Mouse (Mus musculus) gastrocnemius, postnatal 4 days (tissue): ENCODE results near the gene Ip6k1. TPM values are rescaled to one million over a fixed set of nuclear protein-coding genes. Genes with fewer than 3 reads are reported as not detected.

Source experiments
- DNase-seq, 2 experiments: peaks; one replicate each; pipeline ENCODE4 v3.0.0; 2021 to 2022; ENCODE audit warnings: low spot score in 2 of 2, mixed read lengths in 2 of 2
- microRNA-seq: library from miRNA; unstranded; fragments of <30 nt; microRNA quantifications from one replicate; pipeline ENCODE4 v1.2.0, GENCODE M21; 2021
- total RNA-seq, 2 experiments: library from RNA; stranded (reverse); gene quantifications; 2 replicates each; pipeline ENCODE4 v1.2.3; 2021

Gene Ip6k1
- total RNA-seq, 2 experiments from 2014 or later = 59.7 to 66.2 TPM

DNA sequence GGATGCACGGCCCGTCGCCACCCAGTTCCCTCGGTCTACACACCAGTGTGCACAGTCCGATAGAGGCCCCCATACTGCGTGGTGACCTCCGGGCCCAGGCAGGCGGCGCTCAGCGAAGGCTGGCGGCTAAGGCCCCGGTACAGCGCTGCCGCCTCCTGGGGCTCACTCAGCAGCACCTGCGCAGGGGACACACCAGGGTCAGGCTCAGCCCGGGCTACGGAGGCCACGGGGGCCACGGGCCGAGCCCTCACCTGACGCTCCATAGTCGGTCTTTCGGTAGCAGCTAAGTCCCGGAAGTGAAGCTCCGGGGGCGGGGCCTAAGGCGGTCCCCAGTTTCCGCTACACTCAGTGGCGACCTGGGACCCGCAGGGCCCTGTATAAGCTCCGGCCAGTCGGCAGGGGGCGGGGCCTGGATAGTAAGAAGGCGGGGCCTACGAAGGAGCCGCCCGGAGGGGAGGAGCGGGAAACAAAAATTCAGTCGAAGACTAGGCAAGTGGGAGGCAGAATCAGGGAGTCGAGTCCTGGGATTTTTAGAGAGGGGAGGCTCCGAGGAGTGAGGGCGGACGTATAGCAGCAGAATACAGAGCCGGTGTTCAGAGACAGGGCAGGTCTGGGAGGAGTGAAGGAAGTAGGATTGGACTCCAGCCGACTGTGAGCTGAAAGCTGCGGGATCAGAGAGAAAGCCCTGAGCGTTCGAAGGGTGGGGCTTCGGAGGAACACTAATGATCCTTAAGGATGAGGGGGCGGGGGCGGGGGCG, 92.1 kb downstream of the Ip6k1 start, which contains the start of gene Apeh:
Gene Apeh (minus strand): TSS at position 423 of the 758 bp plus-strand sequence.
- DNase-seq = peak; percentile 91 to 95

DNA sequence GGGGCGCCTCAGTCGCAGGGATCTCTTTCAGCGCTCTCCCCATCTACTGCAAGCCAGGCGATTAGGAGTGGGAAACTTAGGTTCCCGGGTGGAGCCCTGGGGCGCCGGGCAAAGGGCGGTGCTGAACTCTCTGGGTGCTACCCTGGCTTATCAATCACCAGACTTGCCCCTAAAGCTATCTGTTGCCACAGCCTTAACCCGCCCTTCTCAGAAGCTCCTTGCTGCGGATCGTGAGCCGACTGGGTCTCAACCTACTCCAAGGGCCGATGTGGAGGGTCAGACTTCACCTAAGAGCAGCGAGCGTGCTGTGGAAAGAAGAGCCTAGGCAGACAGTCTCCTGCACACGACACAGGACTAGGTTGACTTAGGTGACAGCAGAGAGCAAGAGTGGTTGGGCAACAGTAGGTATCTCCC, 92.7 kb downstream of the Ip6k1 start:
- no peak for DNase-seq

GRCm38 (mm10) chr9:108095518-108095917, 93.2 kb downstream of the Ip6k1 start:
- peak in 1 of 2 experiments; percentile 57 for DNase-seq

- no peak for DNase-seq
Observed at GRCm38 (mm10) chr9:108095949-108096712, 93.8 kb downstream of the Ip6k1 start.

Small RNA genes within 50 kb of the gene (microRNA-seq; reads per million reads assigned to microRNA genes)
- not detected for gene Mir7088

Other genes starting within 250 kb of the Ip6k1 start
- 100 to 1,000 TPM in 1 of 2 experiments, 10 to 100 TPM in 1; 73.6 to 101 TPM for gene Rbm5, start 231.5 kb upstream of the Ip6k1 start, total RNA-seq
- gene Rbm6, start 129.3 kb upstream of the Ip6k1 start, total RNA-seq = 10 to 100 TPM; 40.7 to 47.3 TPM
- gene Mon1a, start 114.3 kb upstream of the Ip6k1 start, total RNA-seq = 1 to 10 TPM; 5.3 to 6.2 TPM
- 1 to 10 TPM; 5.3 to 5.4 TPM for gene Mst1r, start 95.6 kb upstream of the Ip6k1 start, total RNA-seq
- gene Actl11, start 74.0 kb upstream of the Ip6k1 start, total RNA-seq = not detected
- under 1 TPM; 0.41 to 0.52 TPM for gene Camkv, start 66.8 kb upstream of the Ip6k1 start, total RNA-seq
- 1 to 10 TPM; 6.7 to 7.2 TPM for gene Traip, start 52.4 kb upstream of the Ip6k1 start, total RNA-seq
- 10 to 100 TPM in 1 of 2 experiments, 1 to 10 TPM in 1; 7.8 to 12.7 TPM for gene Uba7, start 27.0 kb upstream of the Ip6k1 start, total RNA-seq
- gene Gm20661, start 19.4 kb upstream of the Ip6k1 start, total RNA-seq = under 1 TPM; 0.76 to 0.91 TPM
- 10 to 100 TPM; 18.8 to 22.1 TPM for gene Inka1, start 16.6 kb upstream of the Ip6k1 start, total RNA-seq
- gene Cdhr4, start 10.0 kb upstream of the Ip6k1 start, total RNA-seq = 1 to 10 TPM; 1.4 to 1.7 TPM
- gene Gm20662, start 6.2 kb upstream of the Ip6k1 start, total RNA-seq = under 1 TPM; 0.32 to 0.86 TPM
- 10 to 100 TPM; 18.2 to 20.6 TPM for gene Gmppb, start 46.7 kb downstream of the Ip6k1 start, total RNA-seq
- 1 to 10 TPM; 3.2 to 3.4 TPM for gene Amigo3, start 50.7 kb downstream of the Ip6k1 start, total RNA-seq
- gene Mst1, start 77.9 kb downstream of the Ip6k1 start, total RNA-seq = under 1 TPM in 1 of 2 experiments, not detected in 1; 0.36 TPM
- 10 to 100 TPM; 83.8 to 94.8 TPM for gene Rnf123, start 80.8 kb downstream of the Ip6k1 start, total RNA-seq
- gene Apeh, start 92.1 kb downstream of the Ip6k1 start, total RNA-seq = 10 to 100 TPM; 47.7 to 51.5 TPM
- gene Bsn, start 187.9 kb downstream of the Ip6k1 start, total RNA-seq = under 1 TPM; 0.39 to 0.41 TPM